Mouse (Mus musculus) fibroblast of lung, adult 2 months (primary cell): ENCODE results near the gene Ldlrad3.
A peak's percentile ranks its signal among the peaks of the same experiment; 100 is the strongest.

ENCODE experiments used
- DNase-seq: peaks from one replicate; pipeline ENCODE4 v3.0.0-alpha.2; 2011; ENCODE audit warnings: low read depth

The Ldlrad3 gene

DNA sequence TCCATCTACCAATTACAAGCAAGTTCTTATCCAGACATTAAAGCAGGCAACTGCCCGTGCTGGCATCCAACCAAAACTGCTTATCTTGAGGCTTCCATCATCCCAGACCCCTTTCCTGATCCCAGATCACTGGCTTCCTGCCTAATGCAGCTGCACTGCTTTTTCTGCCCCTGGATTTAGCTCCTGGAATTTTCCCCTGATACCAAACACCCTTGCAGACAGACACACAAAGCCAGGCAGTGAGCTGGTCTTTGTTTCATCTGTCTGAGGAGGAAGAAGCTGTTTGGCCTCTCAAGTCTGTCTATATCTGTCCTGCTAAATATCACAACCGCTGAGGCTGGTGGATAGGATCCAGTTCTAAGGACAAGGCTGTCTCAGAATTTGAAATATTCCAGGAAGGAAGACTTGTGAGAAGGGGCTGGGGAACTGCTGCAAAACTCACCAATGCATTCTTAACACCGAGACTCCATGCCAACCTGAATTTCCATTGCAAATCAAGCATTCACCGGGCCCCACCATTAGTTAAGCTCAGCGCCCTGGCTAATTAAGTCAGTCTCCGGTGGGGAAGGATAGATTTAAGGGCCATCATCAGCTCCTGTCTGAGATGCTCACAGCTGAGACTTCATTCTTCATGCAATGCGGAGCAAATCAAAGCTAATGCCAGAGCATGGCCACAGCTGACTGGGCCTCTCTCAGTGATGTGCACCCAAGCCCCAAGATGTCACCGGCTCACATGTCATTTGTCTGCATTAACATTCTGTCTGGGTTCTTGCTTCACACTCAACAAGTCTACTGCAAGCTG lies 183.0 kb downstream of the Ldlrad3 start:
- no peak for DNase-seq

DNA sequence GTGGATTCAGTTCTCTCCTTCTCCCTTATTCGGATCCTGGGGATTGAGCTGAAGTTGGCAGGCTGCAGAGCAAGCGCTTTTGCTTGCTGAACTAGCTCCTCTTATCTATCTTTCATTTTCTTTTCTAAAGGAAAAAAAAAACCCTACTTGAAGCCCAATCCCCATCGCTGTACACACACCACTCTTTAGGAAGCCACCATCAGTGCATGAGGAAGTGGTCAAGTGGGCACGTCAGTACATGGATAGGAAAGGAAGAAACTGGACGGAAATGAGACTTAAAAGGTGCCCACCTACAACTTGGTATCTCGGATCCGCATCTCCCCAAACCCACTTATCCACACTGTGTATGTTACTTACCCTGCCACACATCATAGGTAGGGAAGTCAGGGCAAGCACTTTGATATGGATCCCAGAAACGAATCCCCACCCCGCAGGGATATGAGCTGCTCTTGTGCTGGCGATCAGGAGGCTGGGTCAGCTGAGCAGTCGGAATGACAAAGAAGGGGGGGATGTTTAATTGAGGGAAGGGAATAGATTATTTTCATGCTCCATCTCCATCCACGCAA lies 183.7 kb downstream of the Ldlrad3 start:
- no peak for DNase-seq

DNA sequence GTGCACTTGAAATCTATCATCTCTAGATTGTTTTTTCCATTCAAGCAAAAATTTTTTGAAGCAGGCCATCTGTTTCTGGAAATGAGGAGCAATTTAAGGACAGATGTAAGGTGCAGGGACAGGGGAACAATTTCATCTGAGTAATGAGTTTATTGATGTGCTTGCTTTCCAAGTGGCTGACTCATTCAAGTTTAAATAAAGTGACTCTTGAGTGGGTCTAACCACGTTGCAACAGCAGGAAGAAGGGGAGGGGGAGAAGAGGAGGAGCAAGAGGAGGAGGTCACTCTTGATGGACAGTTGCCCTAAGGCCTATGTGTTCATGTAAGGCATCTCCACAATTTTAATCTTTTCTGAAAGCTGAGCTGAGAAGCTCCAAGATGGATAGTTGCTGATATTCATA lies 184.5 kb downstream of the Ldlrad3 start:
- DNase-seq: no peak

DNA sequence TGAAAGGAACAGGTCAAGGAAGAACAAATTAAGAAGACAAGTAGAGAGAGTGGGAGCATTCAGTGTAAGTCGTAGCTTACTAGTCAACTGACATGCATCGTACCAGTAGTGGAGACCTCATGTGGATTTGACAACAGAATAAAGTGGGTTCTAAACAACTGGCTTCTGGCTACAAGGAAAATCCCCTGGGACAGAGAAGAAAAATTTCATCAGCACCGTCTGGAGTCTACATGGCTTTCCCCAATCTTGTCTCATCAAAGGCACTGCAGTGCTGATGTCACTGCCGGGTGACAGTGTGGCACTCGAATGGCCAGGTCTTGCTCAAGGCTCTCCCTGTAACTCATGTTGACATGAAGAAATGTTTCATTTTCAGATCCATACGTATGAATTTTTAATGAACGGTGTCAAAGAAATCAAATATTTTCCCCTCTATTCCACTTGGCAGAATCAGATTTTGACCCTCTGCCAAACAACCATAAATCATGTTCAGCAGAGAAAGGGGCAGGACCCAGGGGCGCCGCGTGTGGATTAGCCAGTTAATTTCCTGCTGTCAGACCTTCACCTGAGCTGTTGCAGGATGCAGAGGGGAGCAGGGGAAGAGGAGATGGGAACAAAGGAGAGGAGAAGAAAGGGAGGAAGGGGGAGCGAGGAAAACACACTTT lies 187.1 kb downstream of the Ldlrad3 start:
- DNase-seq: no peak

DNA sequence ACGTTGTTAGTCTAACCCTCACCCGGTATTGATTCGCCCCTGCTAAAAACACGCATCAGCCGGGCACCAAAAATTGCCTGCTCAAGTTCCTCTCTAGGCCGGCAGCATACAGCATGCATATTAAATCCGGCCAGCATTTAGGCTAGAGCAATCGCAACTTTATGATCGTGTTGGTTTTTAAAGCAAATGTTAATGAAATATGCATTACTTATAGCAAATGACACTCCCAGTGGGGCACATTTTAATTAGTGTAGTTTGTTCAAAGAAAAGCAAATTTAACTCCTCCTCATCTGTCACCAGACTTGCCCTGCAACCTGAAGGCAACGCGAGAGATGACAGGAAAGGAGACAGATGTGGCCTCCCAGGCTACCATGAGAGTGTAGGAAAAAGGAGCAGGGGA lies 189.2 kb downstream of the Ldlrad3 start:
- no peak for DNase-seq

DNA sequence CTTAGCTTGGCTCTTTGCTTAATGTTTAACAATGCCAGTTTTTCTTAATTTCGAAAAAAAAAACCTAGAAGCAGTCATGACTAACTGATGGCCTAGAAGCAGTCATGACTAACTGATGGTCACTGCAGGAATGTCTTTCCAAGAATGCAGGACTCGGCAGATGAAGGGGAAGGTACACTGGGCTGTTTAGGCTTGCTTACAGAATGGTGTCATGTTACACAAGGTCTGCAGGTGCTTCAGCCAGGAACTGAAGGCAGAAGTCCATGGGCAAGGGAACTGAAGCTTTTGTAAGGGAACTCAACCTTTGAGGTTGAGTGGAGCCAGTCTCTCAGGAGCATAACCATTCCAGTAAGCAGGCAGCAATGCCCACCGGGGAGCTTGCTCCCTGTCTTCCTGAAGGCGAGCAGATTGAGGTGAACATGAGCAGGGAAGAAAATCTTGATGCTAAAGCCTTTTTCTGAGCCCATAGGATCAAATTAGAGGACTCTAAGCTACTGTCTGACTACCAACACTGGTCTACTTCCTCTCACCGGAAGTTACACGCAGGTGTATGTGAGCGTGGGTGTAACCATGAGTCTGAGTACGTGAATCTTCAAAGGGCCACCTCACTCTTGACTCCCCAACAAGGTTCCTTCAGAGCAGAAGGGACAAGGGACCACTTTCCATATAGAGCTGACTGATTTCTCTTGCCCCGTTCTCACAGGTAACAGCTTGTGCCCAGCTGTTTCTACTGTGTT lies 193.4 kb downstream of the Ldlrad3 start:
- DNase-seq: no peak

DNA sequence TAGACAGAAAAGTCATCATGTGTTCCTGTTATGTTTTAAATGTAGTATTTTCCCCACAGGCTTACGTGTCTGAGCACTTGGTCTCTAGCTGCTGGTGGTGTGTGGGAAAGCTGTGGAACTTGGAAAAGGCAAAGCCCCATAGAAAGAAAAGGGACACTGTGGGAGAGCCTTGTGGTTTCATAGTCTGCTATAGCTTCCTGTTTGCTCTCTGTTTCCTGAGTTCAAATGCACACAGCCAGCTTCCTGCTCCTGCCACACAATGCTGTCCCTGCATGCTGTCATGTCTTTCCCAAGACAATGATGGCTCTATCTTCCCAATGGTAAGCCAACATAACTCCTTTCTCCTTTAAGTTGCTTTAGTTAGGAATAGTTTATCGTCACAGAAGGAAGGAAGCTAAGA lies 194.5 kb downstream of the Ldlrad3 start:
- no peak for DNase-seq

DNA sequence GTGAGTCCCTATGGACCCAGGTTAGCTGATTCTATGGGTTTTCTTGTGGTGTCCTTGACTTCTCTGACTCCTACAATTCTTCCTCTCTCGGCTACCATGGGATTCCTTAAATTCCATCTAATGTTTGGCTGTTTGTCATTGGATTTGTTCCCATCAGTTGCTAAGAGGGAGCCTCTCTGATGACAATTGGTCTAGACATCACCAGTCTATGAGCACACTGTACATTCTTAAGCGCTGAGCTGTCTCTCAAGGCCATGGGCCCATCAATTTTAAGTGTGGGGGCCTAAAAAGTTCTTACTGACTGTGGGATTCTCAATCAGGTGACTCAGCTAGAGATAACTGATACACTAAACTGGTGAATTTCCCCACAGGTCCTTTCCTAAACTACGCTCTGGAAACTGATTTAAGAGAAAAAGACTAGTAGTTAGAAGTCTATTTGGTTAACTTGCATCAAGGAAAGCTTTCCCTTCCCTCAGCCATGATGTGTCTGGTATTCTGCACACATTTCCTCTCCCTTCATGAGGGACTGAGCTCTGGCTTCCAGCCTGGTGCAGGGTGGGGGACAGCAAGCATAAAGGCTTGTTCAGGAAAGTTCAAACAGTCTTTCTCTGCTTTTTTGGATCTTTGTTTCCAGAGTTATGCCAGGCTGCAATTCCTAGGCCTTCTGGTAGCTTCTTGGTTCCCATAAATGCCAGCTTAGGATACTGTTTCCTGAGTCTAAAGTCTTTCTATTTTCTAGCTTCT lies 199.7 kb downstream of the Ldlrad3 start:
- DNase-seq: peak; percentile 73

DNA sequence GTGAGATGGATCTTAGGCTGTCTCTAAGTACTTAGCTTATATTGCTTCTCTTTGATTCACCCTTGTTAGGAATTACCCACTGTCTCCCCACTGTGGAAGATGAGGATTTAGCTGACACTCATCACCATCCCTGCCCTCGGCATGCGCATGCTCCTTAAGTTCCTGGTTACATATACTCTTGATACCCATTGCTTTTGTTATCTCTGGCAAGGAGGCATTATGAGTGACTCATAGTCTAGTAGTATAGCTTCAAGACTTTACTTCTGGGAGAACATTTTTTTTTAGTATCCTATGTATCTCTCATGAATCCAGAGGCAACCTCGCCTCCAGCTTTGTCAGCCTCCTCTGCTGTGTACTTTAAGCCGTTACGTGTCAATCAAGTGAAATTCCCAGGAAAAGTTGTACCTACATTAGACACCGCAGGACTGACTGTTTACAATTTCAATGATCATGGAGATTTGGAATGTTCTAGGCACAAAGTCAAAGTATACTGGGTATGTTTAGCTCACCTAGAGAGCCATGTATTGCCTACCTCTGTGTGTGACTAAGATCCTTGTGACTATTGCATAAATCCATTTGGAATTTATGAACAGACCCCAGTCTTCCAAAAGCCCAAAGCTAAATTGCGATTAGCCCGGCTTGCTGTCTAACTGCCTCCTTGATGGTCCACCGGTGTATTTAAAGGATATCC lies 202.2 kb downstream of the Ldlrad3 start:
- DNase-seq: peak; percentile 51

DNA sequence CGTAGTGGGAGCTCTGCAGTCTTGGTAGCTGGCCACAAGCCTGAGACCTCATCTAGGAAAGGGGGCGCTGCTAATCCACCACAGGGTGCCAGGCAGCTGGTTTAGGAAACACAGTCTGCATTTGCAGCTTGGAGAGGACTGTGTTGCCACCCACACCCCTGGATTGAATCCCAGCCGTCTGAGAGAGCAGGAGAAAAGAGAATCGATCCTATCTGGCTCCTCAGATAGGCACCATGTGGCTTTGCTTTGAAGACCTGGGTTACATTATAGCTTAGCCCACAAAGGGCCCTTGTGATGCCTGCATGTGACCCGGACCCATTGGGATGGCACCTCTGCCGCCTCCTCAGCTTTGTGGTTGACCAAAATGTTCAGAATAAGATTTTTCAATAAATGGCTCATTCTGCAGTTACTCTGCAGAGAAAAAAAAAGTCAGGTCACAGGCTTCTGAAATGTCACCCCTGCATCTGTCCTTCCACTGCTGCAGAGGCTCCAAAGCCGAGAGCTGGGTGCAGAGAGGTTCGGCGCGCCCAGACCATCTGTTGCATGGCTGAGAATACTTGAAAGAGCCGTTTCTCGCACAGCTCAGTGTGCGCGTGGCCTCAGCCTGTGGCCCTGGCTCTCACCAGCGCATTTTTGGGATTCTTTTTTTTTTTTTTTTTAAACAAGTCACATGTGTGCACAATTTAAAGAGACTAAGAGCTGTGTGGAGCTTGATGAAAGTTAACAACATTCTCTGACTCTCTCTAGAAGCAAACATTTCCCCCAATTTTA lies 202.9 kb downstream of the Ldlrad3 start:
- DNase-seq: peak; percentile 90

DNA sequence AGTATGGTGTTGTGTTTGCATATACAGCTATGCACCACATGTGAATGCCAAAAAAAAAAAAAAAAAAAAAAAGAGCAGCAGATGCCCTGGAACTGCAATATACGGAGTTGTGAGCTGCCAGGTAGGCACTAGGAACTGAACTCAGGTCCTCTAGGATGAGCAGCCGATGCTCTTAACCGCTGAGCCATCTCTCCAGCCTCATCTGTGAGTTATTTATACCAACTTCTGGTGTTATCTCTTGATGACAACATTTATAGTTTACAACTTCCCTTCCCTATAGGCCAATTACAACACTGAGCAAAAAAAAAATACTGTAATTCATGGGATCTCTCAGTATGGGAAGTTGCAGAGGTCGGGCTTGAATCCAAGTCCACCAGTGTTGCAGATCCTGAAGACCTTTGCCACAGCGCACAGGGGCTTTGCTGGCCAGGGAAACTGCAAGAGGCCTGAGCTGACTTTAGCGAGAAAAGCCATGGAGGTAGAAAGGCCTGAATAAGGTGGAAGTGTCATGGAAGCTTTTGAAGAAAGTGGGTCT lies 204.2 kb downstream of the Ldlrad3 start:
- DNase-seq: no peak

DNA sequence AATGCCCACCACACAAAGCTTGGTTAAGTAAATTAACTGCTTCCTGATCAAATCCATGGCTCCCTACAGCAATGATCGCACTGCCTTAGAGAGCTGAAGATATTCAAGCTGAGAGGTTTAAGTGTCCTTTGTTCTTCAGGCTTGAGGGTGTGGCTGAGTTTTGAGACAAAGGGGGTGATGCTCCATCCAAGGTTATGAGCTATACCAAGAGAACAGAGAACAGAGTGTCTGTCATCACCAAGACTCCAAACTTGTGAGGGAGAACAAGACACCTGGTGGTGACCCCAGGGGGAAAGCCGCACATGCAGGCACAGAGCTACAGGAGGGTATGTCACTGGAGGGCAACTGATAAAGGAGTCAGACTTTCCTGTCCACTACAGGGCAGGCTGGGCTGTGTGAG lies 205.0 kb downstream of the Ldlrad3 start:
- no peak for DNase-seq

DNA sequence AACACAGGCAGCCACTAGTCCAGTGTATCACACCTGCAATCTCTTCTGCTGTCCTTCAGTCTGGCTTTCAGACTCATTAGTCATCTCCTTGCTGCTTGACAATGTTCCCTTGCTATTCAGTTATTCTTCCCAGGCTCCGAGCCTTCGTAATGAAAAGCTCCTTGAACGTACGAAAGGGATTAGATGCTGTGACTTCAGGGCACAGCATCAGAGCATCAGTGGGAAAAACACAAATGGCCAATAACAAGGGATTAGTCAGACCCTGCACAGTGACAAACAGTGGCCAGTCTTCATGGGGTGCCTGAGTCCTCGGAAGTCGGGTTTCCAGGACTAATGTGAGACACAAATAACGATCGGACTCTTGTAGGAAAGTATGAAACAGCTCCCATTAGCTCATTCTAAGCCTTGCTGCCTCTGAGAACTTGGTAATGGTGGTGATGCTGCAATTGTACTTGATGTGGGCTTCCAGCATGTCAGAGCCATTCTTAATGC lies 205.7 kb downstream of the Ldlrad3 start:
- no peak for DNase-seq

DNA sequence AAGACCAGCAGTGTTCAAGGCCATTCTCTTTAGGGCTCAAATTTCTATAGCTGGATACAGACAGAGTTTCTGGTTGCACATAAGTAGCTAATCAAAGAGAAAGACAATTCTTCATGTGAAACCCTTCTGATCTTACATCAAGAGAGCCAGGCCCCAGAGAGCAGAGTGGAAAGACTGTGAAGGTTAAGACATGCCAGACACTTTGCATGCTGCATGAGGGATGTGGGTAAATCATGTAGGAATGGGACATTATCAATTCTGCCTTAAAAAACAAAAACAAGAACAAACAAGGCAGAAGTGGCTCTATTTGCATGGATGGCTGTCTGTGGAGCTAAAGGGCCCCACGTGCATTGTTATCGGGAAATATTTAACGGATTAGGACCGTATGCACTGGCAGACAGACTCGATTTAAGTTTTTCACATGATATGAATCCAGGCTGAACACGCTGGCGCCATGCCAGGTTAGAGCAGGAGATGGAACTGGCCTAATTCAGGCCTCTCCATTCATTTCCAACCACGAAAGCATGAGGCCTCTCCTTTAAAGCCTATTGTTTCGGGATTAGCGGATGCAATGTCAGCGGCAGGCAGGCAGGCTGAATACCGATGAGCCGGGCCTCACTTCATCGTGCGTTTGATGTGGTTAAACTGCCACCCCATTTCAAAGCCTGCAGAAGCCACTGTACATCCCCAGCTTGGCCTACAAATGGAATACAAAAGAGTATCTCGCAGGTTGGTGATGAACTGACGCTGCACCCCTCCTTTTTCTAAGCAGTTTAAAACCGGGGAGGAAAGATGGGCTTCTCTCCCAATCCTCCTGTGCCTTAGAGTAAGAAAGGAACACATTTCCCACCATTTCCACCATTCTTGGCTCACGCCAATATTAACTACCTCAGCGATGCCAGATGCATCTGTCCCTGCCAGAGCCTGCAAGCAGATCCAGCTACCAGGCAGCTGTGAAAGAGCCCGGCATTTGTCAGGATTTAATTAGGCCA lies 207.4 kb downstream of the Ldlrad3 start:
- no peak for DNase-seq

DNA sequence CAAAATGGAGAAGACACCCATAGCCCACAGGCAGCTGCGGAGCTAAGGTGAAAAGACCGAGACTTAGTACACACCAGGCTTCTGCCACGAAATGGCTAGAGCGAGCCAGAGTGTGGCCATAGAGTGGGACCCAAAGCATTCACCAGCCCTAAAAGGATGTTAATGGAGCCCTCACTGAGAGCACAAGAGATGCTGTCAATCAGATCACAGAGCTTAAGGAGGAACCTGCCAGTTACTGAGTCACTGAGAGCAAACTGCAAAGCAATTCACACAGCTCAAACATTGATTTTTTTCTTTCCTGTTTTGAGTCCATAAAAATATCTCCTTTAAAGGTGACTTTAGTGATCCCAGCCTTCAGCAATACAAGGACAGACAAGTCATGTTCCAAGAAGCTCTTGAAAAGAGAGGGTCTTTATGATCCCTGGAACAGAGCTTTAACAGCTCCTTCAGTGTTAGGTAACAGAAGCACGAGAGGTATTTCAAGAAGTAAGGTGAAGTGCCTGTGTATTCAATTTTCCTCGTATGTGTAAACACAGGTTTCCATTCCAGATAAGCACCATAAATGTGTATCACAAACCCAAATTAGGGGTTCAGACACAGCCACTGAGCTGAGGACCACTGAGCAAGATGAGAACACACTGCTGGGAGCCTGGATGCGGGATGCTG lies 209.7 kb downstream of the Ldlrad3 start:
- DNase-seq: no peak

DNA sequence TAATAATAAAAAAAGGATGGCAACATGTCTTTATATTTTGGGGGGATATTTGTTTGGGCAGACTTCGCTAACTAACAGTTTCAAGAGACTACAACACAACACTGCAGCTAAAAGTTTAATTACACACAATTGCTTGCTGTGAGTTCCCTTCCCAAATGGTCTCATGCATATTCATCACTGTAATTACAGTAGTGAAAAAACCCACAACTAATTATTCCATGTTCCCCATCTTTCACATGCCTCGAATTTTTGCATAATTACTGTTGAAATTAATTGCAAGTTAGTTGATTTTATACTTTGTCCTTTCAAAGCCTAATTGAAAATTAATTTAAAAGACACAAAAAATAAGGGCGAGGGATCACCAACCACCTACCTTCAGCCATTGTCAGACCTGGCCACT lies 212.4 kb downstream of the Ldlrad3 start:
- no peak for DNase-seq

DNA sequence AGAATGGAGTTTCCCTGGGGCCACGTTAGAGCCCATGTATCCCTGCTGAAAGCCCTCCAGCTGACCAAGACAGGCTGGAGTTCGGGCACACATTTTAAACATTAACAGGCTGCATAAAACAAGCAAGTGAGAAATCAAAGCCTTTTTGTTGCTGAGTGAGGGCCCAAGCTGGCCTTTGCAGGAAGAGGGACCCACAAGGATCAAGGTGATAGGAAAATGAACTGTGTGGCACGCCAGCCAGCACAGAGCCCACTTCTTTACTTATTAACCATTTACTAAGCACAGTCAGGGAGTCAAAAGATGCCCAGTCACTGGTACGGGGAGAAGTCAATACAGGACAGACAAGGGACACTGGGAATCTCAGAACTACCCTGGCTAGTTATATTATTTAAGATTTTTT lies 218.6 kb downstream of the Ldlrad3 start:
- DNase-seq: no peak

DNA sequence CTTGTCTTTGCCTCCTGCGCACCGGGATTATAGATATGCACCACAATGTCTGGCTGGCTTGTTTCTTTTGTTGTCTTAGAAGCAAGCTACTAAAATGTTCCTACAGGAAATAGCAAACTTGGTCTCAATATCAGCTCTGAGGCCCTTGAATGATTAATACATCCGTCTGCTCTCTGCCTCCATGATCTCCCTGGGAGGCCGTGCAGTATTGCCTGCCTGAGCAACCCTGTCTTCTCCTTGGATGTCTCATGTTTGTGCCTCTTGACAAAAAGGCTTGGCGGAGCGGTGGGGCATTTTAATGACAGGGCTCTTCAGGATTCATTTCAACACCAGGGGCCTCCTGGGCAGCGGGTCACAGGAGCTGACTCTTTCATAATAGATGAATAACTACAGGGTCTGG lies 219.0 kb downstream of the Ldlrad3 start:
- no peak for DNase-seq
